Mouse (Mus musculus) heart, postnatal 0 days (tissue): ENCODE measurements around the gene Zbtb38.

ENCODE experiments used
- CTCF ChIP-seq: IDR thresholded peaks from 2 replicates; pipeline ENCODE4 v1.5.1; 2016; ENCODE audit warnings: antibody characterized with exemption, control low read depth, low read depth
- EP300 ChIP-seq: IDR thresholded peaks from 2 replicates; pipeline ENCODE4 v1.6.1; 2016; ENCODE audit warnings: antibody characterized with exemption, low read depth

- TF ChIP-seq EP300 (no peak), CTCF (no peak)
Measured at GRCm38 (mm10) chr9:96773146-96773545, 20.5 kb upstream of the Zbtb38 start.
